Mouse (Mus musculus) gastrocnemius, adult 2 months (tissue): ENCODE results near the gene Col8a2. TPM values are rescaled to one million over a fixed set of nuclear protein-coding genes. Genes with fewer than 3 reads are reported as not detected.

Source experiments
- DNase-seq: peaks from one replicate; pipeline ENCODE4 v3.0.0; 2022
- H3K27ac ChIP-seq: fragments of 200-600 bp; 2 replicates; pipeline ENCODE4 v1.8.1; 2022; ENCODE audit warnings: mild to moderate bottlenecking
- H3K4me3 ChIP-seq: fragments of 200-600 bp; 2 replicates; pipeline ENCODE4 v1.8.1; 2022; ENCODE audit warnings: mild to moderate bottlenecking, moderate library complexity
- CTCF ChIP-seq: fragments of 200-600 bp; IDR thresholded peaks from 2 replicates; pipeline ENCODE4 v1.8.1; 2022; ENCODE audit warnings: antibody characterized with exemption, mild to moderate bottlenecking, moderate library complexity
- intact Hi-C: fragments of 180-260 bp; cut with DNase I; formaldehyde crosslinking; loops from one replicate; pipeline ENCODE4 v1.15.1; 2025
- total RNA-seq, 2 experiments: library from RNA; stranded (reverse); gene quantifications; 2 replicates each; pipeline ENCODE4 v1.2.3; 2021

Gene Col8a2
- total RNA-seq, 2 experiments from 2014 or later: 0.74 to 6.0 TPM

GRCm38 (mm10) chr4:126254315-126255112 lies 32.1 kb upstream of the Col8a2 start:
- H3K4me3 ChIP-seq: peak overlapping the region; percentile 99
- TF ChIP-seq CTCF: no peak

GRCm38 (mm10) chr4:126255113-126256001 lies 31.2 kb upstream of the Col8a2 start:
- peak; percentile 76 for DNase-seq
- intact Hi-C loops: no loop called here
- H3K27ac ChIP-seq: peak overlapping the region; percentile 96
- no peak for TF ChIP-seq CTCF
- H3K4me3 ChIP-seq: peak overlapping the region; percentile 99

More at GRCm38 (mm10) chr4:126254315-126255112, 32.1 kb upstream of the Col8a2 start:
- DNase-seq: peak; percentile 69
- intact Hi-C loops: no loop called here
- H3K27ac ChIP-seq: peak overlapping the region; percentile 96

DNA sequence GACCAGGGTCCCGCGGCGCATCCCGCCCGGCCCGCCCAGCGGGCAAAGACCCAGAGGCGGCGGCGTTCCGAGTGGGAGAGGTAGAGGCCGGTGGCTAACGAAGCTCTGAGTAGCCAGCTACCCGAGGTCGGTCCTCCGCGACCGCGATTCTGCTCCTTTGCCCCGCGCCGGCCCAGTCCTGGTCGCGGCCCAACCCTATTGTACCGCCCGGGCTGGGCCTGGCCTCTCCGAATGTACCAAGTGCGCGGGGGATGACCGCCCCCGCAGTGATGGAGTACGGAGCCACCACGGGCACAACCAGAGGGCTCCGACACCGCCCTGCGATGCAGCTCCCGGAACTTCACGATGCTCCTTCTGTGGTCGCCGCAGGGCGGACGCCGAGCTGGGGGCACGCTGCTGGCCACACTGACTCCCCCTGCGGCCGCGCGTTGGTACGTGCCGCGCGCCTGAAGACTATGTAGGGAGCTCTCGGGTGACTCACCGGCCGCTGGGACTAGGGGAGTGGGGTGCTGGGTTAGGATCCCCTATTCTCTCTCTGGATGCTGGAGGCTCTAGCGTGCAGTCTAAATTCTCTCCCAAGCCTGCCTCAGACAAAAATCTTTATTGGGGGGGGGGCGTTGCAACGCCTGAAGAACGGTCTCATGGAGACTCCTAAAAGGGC lies 30.3 kb upstream of the Col8a2 start, which contains the start of gene Map7d1:
Gene Map7d1 (minus strand): TSS at position 213 of the 661 bp plus-strand sequence.
- intact Hi-C loops: no loop called here
- DNase-seq: peak; percentile 95
- Histone ChIP-seq H3K4me3 (peak within 1 kb of the TSS; percentile 99), H3K27ac (peak within 1 kb of the TSS; percentile 96)
- no peak for TF ChIP-seq CTCF

GRCm38 (mm10) chr4:126256967-126257881 lies 29.4 kb upstream of the Col8a2 start:
- DNase-seq: peak; percentile 78
- intact Hi-C loops: no loop called here
- Histone ChIP-seq H3K4me3 (peak overlapping the region; percentile 99), H3K27ac (peak overlapping the region; percentile 96)
- TF ChIP-seq CTCF: no peak

GRCm38 (mm10) chr4:126259063-126259462 lies 27.5 kb upstream of the Col8a2 start:
- intact Hi-C loops: no loop called here

GRCm38 (mm10) chr4:126259523-126260160 lies 27.0 kb upstream of the Col8a2 start:
- H3K27ac ChIP-seq: peak overlapping the region; percentile 96
- no peak; the same call in 1 of the 2 replicates for TF ChIP-seq CTCF
- intact Hi-C loops: loop anchor here (1.0 to 5.0 kb wide), 3 partner anchors 22 to 162 kb away; partner anchors contain the start of gene Lsm10
- DNase-seq: peak; percentile 90
- H3K4me3 ChIP-seq: peak overlapping the region; percentile 91

More at GRCm38 (mm10) chr4:126259063-126259462, 27.5 kb upstream of the Col8a2 start:
- Histone ChIP-seq H3K27ac (peak overlapping the region; percentile 96), H3K4me3 (peak overlapping the region; percentile 91)
- DNase-seq: peak; percentile 78
- peak; percentile 9; the same call in 1 of the 2 replicates for TF ChIP-seq CTCF

DNA sequence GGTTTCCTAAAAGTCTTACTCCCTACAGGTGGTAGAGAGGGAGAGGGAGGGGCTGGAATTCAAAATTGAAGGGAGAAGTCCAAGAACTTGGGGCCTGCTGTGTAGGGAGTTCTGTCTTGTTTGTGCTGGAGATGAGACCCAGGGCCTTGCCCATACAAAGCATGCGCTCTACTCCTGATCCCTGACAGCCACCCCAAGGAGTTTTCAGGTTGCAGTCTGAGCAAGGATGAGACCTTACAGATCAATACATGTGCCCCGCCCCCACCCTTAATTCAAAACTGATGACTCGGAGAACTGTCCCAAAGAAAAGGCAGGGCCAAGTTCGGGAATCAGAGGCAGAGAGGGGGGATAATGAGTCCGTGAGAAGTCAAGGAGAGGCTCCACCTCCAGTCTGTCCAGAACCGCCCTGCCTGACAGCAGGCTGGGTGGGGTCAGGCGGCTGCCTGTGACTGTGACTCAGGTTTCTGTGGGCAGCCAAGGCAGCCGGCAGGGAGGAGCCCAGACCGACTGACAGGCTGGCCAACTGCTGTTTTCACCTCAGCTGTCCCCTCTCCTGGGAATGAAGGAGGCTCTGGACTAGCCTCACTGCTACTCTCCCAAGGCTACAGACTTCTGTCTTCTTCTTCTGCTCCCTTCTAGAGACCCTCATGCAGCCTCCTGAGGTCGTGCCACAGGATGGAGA lies 25.9 kb upstream of the Col8a2 start:
- peak; percentile 95 for DNase-seq
- Histone ChIP-seq H3K4me3 (peak overlapping the region; percentile 91), H3K27ac (peak overlapping the region; percentile 96)
- TF ChIP-seq CTCF: 0 out of 2 replicates have a peak, but pooled peaks have one; percentile 1
- intact Hi-C loops: loop anchor here (1.0 to 5.0 kb wide), 3 partner anchors 23 to 163 kb away; partner anchors contain the start of gene Lsm10

DNA sequence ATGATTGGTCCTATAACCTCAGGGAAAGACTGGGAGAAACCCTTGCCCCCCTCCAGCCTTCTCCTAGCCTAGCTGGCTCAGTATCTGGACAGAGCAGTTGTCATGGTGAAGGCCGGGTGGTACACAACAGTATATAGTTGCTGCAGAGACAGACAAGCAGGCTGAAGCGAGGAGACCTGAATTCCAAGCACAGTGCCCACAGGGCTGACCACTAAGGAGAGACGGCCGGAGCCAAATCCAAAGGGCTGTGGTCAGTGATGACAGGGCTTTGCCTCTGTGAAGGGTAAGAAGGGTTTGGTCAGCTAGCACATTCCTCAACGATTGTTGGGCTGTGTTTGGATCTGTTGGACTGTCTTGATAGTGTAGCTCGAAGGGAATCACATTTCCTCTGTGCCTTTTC lies 25.3 kb upstream of the Col8a2 start:
- intact Hi-C loops: loop anchor here (2.0 to 5.0 kb wide), 2 partner anchors 78 to 164 kb away; partner anchors contain the start of gene Lsm10
- no peak for TF ChIP-seq CTCF
- peak; percentile 57 for DNase-seq
- Histone ChIP-seq H3K4me3 (peak overlapping the region; percentile 91), H3K27ac (peak overlapping the region; percentile 96)

DNA sequence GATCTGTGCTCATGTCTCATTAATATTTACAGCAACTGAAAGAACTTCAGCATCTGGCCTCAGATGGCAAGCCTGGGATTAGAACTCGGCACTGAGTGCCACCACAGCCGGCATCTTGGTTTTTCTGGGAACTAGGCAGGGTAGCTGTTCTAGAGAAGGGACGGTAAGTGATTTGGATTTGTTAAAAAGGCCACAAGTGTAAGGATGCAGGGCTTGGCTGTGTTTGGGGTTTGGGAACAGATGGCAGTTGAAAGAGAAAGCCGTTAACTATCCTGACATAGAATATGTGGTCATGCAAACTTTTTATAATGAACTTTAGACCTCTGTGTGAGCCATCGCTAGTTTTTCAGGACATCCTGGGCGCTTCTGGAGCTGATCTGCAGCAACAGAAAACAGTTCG lies 24.9 kb upstream of the Col8a2 start:
- peak overlapping the region; percentile 96 for H3K27ac ChIP-seq
- peak overlapping the region; percentile 91 for H3K4me3 ChIP-seq
- intact Hi-C loops: loop anchor here (1.0 to 5.0 kb wide), 3 partner anchors 34 to 164 kb away; partner anchors contain the start of gene Lsm10
- no peak for TF ChIP-seq CTCF
- DNase-seq: no peak
